Mouse (Mus musculus) embryonic fibroblast, embryonic 13.5 days (primary cell): ENCODE results near the gene Prss46.

Experiments
- CTCF ChIP-seq: IDR thresholded peaks from 2 replicates; pipeline ENCODE4 v1.5.1; 2011; ENCODE audit warnings: mild to moderate bottlenecking, control low read depth, low read length, moderate library complexity, borderline replicate concordance; ENCODE audit not compliant: insufficient read depth
- POLR2A ChIP-seq: IDR thresholded peaks from 2 replicates; pipeline ENCODE4 v1.6.1; 2011; ENCODE audit warnings: low read depth, mild to moderate bottlenecking, control low read depth, low read length, moderate library complexity

- TF ChIP-seq CTCF = 0 out of 2 replicates have a peak, but pooled peaks have one; percentile 2
- no peak for TF ChIP-seq POLR2A
Observed at GRCm38 (mm10) chr9:110857781-110858472, 13.6 kb downstream of the Prss46 start, which contains the start of gene Prss50.
